ENCODE assay signal across 8 mouse cellular contexts in genomic region chr9:71485475-71486094, GRCm38 (mm10). TPM values are rescaled to one million over a fixed set of nuclear protein-coding genes. Genes with fewer than 3 reads are reported as not detected.
DNase-seq lines count a peak whose midpoint lies in the region; ATAC-seq and TF ChIP-seq lines count a peak whose summit lies in the region.

Polr2m (minus strand) TSS chr9:71485935.

- H3K9me3 ChIP-seq in kidney, embryonic 14.5 days (ENCODE audit: control insufficient read depth, low read length) = no peaks in the 10 kb centered on the region
- H3K9me3 ChIP-seq in limb, embryonic 15.5 days = no peaks in the 10 kb centered on the region

- peak within 1 kb of the TSS; percentile 74 for H3K27ac ChIP-seq in bone marrow macrophage, adult 2 months (ENCODE audit: insufficient read depth, low read depth, low read length)
- H3K27ac ChIP-seq in embryonic fibroblast, embryonic 13.5 days (ENCODE audit: insufficient read depth, low read length) = peak within 1 kb of the TSS; percentile 72
- peak within 1 kb of the TSS; percentile 96 for H3K27ac ChIP-seq in kidney, embryonic 14.5 days (ENCODE audit: low read depth, low read length)
- peak within 1 kb of the TSS; percentile 95 for H3K27ac ChIP-seq in limb, embryonic 15.5 days

- ATAC-seq in kidney, embryonic 14.5 days (ENCODE audit: low FRiP score, low TSS enrichment) = peak; percentile 97
- peak; percentile 97 for ATAC-seq in limb, embryonic 15.5 days (ENCODE audit: insufficient number of reproducible peaks, low FRiP score, low TSS enrichment, low read depth)

- H3K27me3 ChIP-seq in kidney, embryonic 14.5 days (ENCODE audit: control insufficient read depth, insufficient read depth, low read length) = no peaks in the 10 kb centered on the region
- H3K27me3 ChIP-seq in limb, embryonic 15.5 days = no peaks in the 10 kb centered on the region

- peak within 1 kb of the TSS; percentile 83 for H3K4me3 ChIP-seq in bone marrow macrophage, adult 2 months (ENCODE audit: insufficient read depth, low read length)
- H3K4me3 ChIP-seq in embryonic fibroblast, embryonic 13.5 days (ENCODE audit: insufficient read depth, low read length) = peak within 1 kb of the TSS; percentile 100
- peak within 1 kb of the TSS; percentile 88 for H3K4me3 ChIP-seq in kidney, embryonic 14.5 days (ENCODE audit: low read length)
- peak within 1 kb of the TSS; percentile 98 for H3K4me3 ChIP-seq in limb, embryonic 15.5 days

- TF ChIP-seq CTCF in bone marrow macrophage, adult 2 months (IDR thresholded peaks at IDR 0.05; ENCODE audit: low read depth, low read length) = no peak
- TF ChIP-seq CTCF in embryonic fibroblast, embryonic 13.5 days (IDR thresholded peaks at IDR 0.05; ENCODE audit: borderline replicate concordance, insufficient read depth, low read length) = no peak

- H3K4me2 ChIP-seq in kidney, embryonic 14.5 days (replicated peaks; ENCODE audit: low read depth, low read length) = peak within 1 kb of the TSS; percentile 47
- peak within 1 kb of the TSS; percentile 57 for H3K4me2 ChIP-seq in limb, embryonic 15.5 days

- peak within 1 kb of the TSS; percentile 100 for H3K9ac ChIP-seq in kidney, embryonic 14.5 days (ENCODE audit: low read depth, low read length)
- H3K9ac ChIP-seq in limb, embryonic 15.5 days = peak within 1 kb of the TSS; percentile 100

- peaks cover 31% of the 10 kb centered on the region for H3K36me3 ChIP-seq in kidney, embryonic 14.5 days (ENCODE audit: control insufficient read depth, insufficient read depth, low read length)
- peaks cover 30% of the 10 kb centered on the region for H3K36me3 ChIP-seq in limb, embryonic 15.5 days

- WGBS in kidney, embryonic 14.5 days = under 1% methylated on average over 70 of the region's 70 CpGs
- WGBS in limb, embryonic 15.5 days = under 1% methylated on average over 68 of the region's 70 CpGs

- peaks cover 11% of the 10 kb centered on the region for H3K4me1 ChIP-seq in bone marrow macrophage, adult 2 months (ENCODE audit: control insufficient read depth, insufficient read depth, low read length)
- peaks cover 6% of the 10 kb centered on the region for H3K4me1 ChIP-seq in embryonic fibroblast, embryonic 13.5 days (ENCODE audit: control insufficient read depth, insufficient read depth, low read length)
- H3K4me1 ChIP-seq in kidney, embryonic 14.5 days (ENCODE audit: control insufficient read depth, insufficient read depth, low read length) = peaks cover 22% of the 10 kb centered on the region
- peaks cover 6% of the 10 kb centered on the region; the same call in 1 of the 2 replicates for H3K4me1 ChIP-seq in limb, embryonic 15.5 days

- TF ChIP-seq POLR2A in bone marrow macrophage, adult 2 months (IDR thresholded peaks at IDR 0.05; ENCODE audit: borderline replicate concordance, low read depth, low read length) = 0 out of 2 replicates have a peak, but pooled peaks have one; percentile 32
- TF ChIP-seq POLR2A in embryonic fibroblast, embryonic 13.5 days (IDR thresholded peaks at IDR 0.05; ENCODE audit: low read depth, low read length) = peak; percentile 49; the same call in 1 of the 2 replicates

- DNase-seq in A20 (ENCODE audit: low read depth, low spot score) = peak; percentile 93
- DNase-seq in heart, adult 9 months (ENCODE audit: low spot score in 2 of 2) = peak; percentile 95
- peak; percentile 78 to 82 for DNase-seq in monocyte, adult 2 months (ENCODE audit: low read depth in 1 of 2, low spot score in 2 of 2)
- DNase-seq in spleen, postnatal 36 days (ENCODE audit: low spot score in 2 of 2) = peak; percentile 90 to 91

RNA-seq across cellular contexts. Expression of gene Polr2m, which starts in this region (rescaled TPM):
- polyA plus RNA-seq in bone marrow macrophage, adult 2 months (2012; ENCODE audit: insufficient read depth, insufficient read length, missing spikeins) = 54.2 and 56.0 TPM in 2 replicates
- 163 and 185 TPM in 2 replicates for polyA plus RNA-seq in embryonic fibroblast, embryonic 13.5 days (2011; ENCODE audit: insufficient read length, low read depth, missing spikeins)
- 277 and 453 TPM in 2 replicates for polyA plus RNA-seq in kidney, embryonic 14.5 days (2014; fragmentation: Nextera tagmentation; extraction: Ambion mirVana)
- polyA plus RNA-seq in limb, embryonic 15.5 days (2015; fragmentation: Nextera tagmentation; extraction: Ambion mirVana) = 328 and 356 TPM in 2 replicates

Comparison
In these comparisons a context has a peak if more than half of its experiments do, and no peak if none do; other contexts are left out.
1. Peak in every context shown above with its lines: DNase-seq, ATAC-seq, H3K4me3 ChIP-seq and H3K27ac ChIP-seq.